Mouse (Mus musculus): ENCODE measurements around the gene Exoc3l2. TPM values are rescaled to one million over a fixed set of nuclear protein-coding genes. Genes with fewer than 3 reads are reported as not detected.

Gene Exoc3l2
- 1.1 and 1.2 TPM in 2 replicates for polyA plus RNA-seq (2015; fragmentation: Nextera tagmentation; extraction: Ambion mirVana)

GRCm38 (mm10) chr7:19462884-19463381 is at the start of gene Exoc3l2:
TSS of gene Exoc3l2 (plus strand) at chr7:19463331.
- no peak for ATAC-seq (ENCODE audit: extremely low read depth, insufficient number of reproducible peaks, low FRiP score, low TSS enrichment)
- Histone ChIP-seq H3K4me2 (peak within 1 kb of the TSS; percentile 60), H3K9ac (peak within 1 kb of the TSS; percentile 69), H3K27me3 (replicated peaks) (peaks cover 30% of the 10 kb centered on the region), H3K4me1 (peaks cover 29% of the 10 kb centered on the region), H3K27ac (replicated peaks) (peak within 1 kb of the TSS; percentile 61), H3K9me3 (no peaks in the 10 kb centered on the region), H3K36me3 (no peaks in the 10 kb centered on the region), H3K4me3 (peak within 1 kb of the TSS; percentile 38)
- WGBS: 21% methylated on average over 6 of the region's 6 CpGs

GRCm38 (mm10) chr7:19413525-19413924 is 49.6 kb upstream of the Exoc3l2 start:
- peaks cover 34% of the 10 kb centered on the region for H3K4me1 ChIP-seq
- H3K4me2 ChIP-seq: no peak overlapping the region
- no peak overlapping the region for H3K4me3 ChIP-seq
- peaks cover 8% of the 10 kb centered on the region; the same call in 1 of the 2 replicates for H3K9me3 ChIP-seq
- H3K27me3 ChIP-seq (replicated peaks): peaks cover 35% of the 10 kb centered on the region
- H3K36me3 ChIP-seq: 0 out of 2 replicates have a peak, but pooled peaks cover 5% of the 10 kb centered on the region
- no peak for ATAC-seq (ENCODE audit: extremely low read depth, insufficient number of reproducible peaks, low FRiP score, low TSS enrichment)
- H3K9ac ChIP-seq: no peak overlapping the region
- no peak overlapping the region for H3K27ac ChIP-seq (replicated peaks)
- 71% methylated on average over 3 of the region's 3 CpGs for WGBS

- Histone ChIP-seq H3K27ac (replicated peaks) (no peak overlapping the region), H3K9ac (0 out of 2 replicates have a peak overlapping the region, but pooled peaks have one; percentile 7), H3K9me3 (peaks cover 8% of the 10 kb centered on the region; the same call in 1 of the 2 replicates), H3K36me3 (0 out of 2 replicates have a peak, but pooled peaks cover 5% of the 10 kb centered on the region), H3K4me2 (no peak overlapping the region), H3K4me3 (no peak overlapping the region), H3K27me3 (replicated peaks) (peaks cover 63% of the 10 kb centered on the region), H3K4me1 (peaks cover 24% of the 10 kb centered on the region)
- no peak for ATAC-seq (ENCODE audit: extremely low read depth, insufficient number of reproducible peaks, low FRiP score, low TSS enrichment)
- WGBS: 55% methylated on average over 15 of the region's 15 CpGs
These were observed 46.5 kb upstream of the Exoc3l2 start for GRCm38 (mm10) chr7:19416590-19416989.

- Histone ChIP-seq H3K4me1 (peaks cover 17% of the 10 kb centered on the region), H3K9me3 (no peaks in the 10 kb centered on the region), H3K9ac (0 out of 2 replicates have a peak overlapping the region, but pooled peaks have one; percentile 14), H3K36me3 (peaks cover 18% of the 10 kb centered on the region), H3K27ac (replicated peaks) (no peak overlapping the region), H3K27me3 (replicated peaks) (peaks cover 62% of the 10 kb centered on the region), H3K4me2 (peak overlapping the region; percentile 35), H3K4me3 (peak overlapping the region; percentile 25; the same call in 1 of the 2 replicates)
- ATAC-seq (ENCODE audit: extremely low read depth, insufficient number of reproducible peaks, low FRiP score, low TSS enrichment): no peak
- 7% methylated on average over 28 of the region's 28 CpGs for WGBS
These were observed 43.0 kb upstream of the Exoc3l2 start for GRCm38 (mm10) chr7:19420121-19420520.

- Histone ChIP-seq H3K4me2 (peak overlapping the region; percentile 76), H3K9ac (peak overlapping the region; percentile 71), H3K27me3 (replicated peaks) (peaks cover 54% of the 10 kb centered on the region), H3K27ac (replicated peaks) (no peak overlapping the region), H3K4me1 (peaks cover 17% of the 10 kb centered on the region), H3K4me3 (peak overlapping the region; percentile 49), H3K36me3 (peaks cover 28% of the 10 kb centered on the region), H3K9me3 (no peaks in the 10 kb centered on the region)
- ATAC-seq (ENCODE audit: extremely low read depth, insufficient number of reproducible peaks, low FRiP score, low TSS enrichment): peak; percentile 78
- WGBS: 13% methylated on average over 43 of the region's 43 CpGs
These were observed 42.1 kb upstream of the Exoc3l2 start for GRCm38 (mm10) chr7:19420821-19421636.

- no peaks in the 10 kb centered on the region for H3K9me3 ChIP-seq
- no peak overlapping the region for H3K27ac ChIP-seq (replicated peaks)
- WGBS: 79% methylated on average over 3 of the region's 3 CpGs
- H3K9ac ChIP-seq: no peak overlapping the region
- H3K36me3 ChIP-seq: peaks cover 44% of the 10 kb centered on the region
- peaks cover 14% of the 10 kb centered on the region for H3K4me1 ChIP-seq
- no peak overlapping the region for H3K4me2 ChIP-seq
- ATAC-seq (ENCODE audit: extremely low read depth, insufficient number of reproducible peaks, low FRiP score, low TSS enrichment): no peak
- no peak overlapping the region for H3K4me3 ChIP-seq
- peaks cover 40% of the 10 kb centered on the region for H3K27me3 ChIP-seq (replicated peaks)
These were observed 40.0 kb upstream of the Exoc3l2 start for GRCm38 (mm10) chr7:19423083-19423482.

- no peak for ATAC-seq (ENCODE audit: extremely low read depth, insufficient number of reproducible peaks, low FRiP score, low TSS enrichment)
- peaks cover 52% of the 10 kb centered on the region for H3K36me3 ChIP-seq
- no peaks in the 10 kb centered on the region for H3K9me3 ChIP-seq
These were observed 39.1 kb upstream of the Exoc3l2 start for GRCm38 (mm10) chr7:19424051-19424450.

GRCm38 (mm10) chr7:19426349-19426748 is 36.8 kb upstream of the Exoc3l2 start:
- no peak for ATAC-seq (ENCODE audit: extremely low read depth, insufficient number of reproducible peaks, low FRiP score, low TSS enrichment)
- Histone ChIP-seq H3K4me2 (no peak overlapping the region), H3K9me3 (no peaks in the 10 kb centered on the region), H3K36me3 (peaks cover 75% of the 10 kb centered on the region), H3K4me3 (no peak overlapping the region), H3K9ac (no peak overlapping the region), H3K4me1 (peaks cover 3% of the 10 kb centered on the region; the same call in 1 of the 2 replicates), H3K27ac (replicated peaks) (no peak overlapping the region), H3K27me3 (replicated peaks) (peaks cover 10% of the 10 kb centered on the region; the same call in 1 of the 2 replicates)
- 72% methylated on average over 6 of the region's 6 CpGs for WGBS

More at GRCm38 (mm10) chr7:19424051-19424450, 39.1 kb upstream of the Exoc3l2 start:
- peaks cover 31% of the 10 kb centered on the region for H3K27me3 ChIP-seq (replicated peaks)
- H3K4me1 ChIP-seq: peaks cover 14% of the 10 kb centered on the region
- no peak overlapping the region for H3K27ac ChIP-seq (replicated peaks)
- H3K9ac ChIP-seq: no peak overlapping the region
- no peak overlapping the region for H3K4me2 ChIP-seq
- 52% methylated on average over 4 of the region's 4 CpGs for WGBS
- H3K4me3 ChIP-seq: no peak overlapping the region

- 85% methylated on average over 6 of the region's 6 CpGs for WGBS
- Histone ChIP-seq H3K4me3 (no peak overlapping the region), H3K4me2 (no peak overlapping the region), H3K9me3 (no peaks in the 10 kb centered on the region), H3K4me1 (no peaks in the 10 kb centered on the region), H3K27me3 (replicated peaks) (0 out of 2 replicates have a peak, but pooled peaks cover 7% of the 10 kb centered on the region), H3K27ac (replicated peaks) (no peak overlapping the region), H3K36me3 (peaks cover 81% of the 10 kb centered on the region), H3K9ac (no peak overlapping the region)
- ATAC-seq (ENCODE audit: extremely low read depth, insufficient number of reproducible peaks, low FRiP score, low TSS enrichment): no peak
These were observed 36.2 kb upstream of the Exoc3l2 start for GRCm38 (mm10) chr7:19426888-19427287.

- WGBS: 72% methylated on average over 15 of the region's 15 CpGs
- peaks cover 91% of the 10 kb centered on the region for H3K36me3 ChIP-seq
These were observed 35.0 kb upstream of the Exoc3l2 start for GRCm38 (mm10) chr7:19427999-19428650.

GRCm38 (mm10) chr7:19429726-19430125 is 33.4 kb upstream of the Exoc3l2 start:
- H3K27ac ChIP-seq (replicated peaks): no peak overlapping the region
- H3K27me3 ChIP-seq (replicated peaks): no peaks in the 10 kb centered on the region
- no peak overlapping the region for H3K4me3 ChIP-seq
- H3K36me3 ChIP-seq: peaks cover 100% of the 10 kb centered on the region
- no peak overlapping the region for H3K9ac ChIP-seq
- H3K4me1 ChIP-seq: no peaks in the 10 kb centered on the region
- H3K9me3 ChIP-seq: peaks cover 4% of the 10 kb centered on the region; the same call in 1 of the 2 replicates
- H3K4me2 ChIP-seq: no peak overlapping the region
- ATAC-seq (ENCODE audit: extremely low read depth, insufficient number of reproducible peaks, low FRiP score, low TSS enrichment): no peak
- 68% methylated on average over 8 of the region's 8 CpGs for WGBS

More at GRCm38 (mm10) chr7:19427999-19428650, 35.0 kb upstream of the Exoc3l2 start:
- Histone ChIP-seq H3K4me1 (no peaks in the 10 kb centered on the region), H3K9ac (no peak overlapping the region), H3K9me3 (peaks cover 4% of the 10 kb centered on the region; the same call in 1 of the 2 replicates), H3K4me3 (no peak overlapping the region), H3K27ac (replicated peaks) (no peak overlapping the region), H3K27me3 (replicated peaks) (no peaks in the 10 kb centered on the region), H3K4me2 (no peak overlapping the region)
- no peak for ATAC-seq (ENCODE audit: extremely low read depth, insufficient number of reproducible peaks, low FRiP score, low TSS enrichment)

Measured in heart, embryonic 13.5 days (tissue).